16 mouse cellular contexts compared by ENCODE assay signal in the genomic region with DNA sequence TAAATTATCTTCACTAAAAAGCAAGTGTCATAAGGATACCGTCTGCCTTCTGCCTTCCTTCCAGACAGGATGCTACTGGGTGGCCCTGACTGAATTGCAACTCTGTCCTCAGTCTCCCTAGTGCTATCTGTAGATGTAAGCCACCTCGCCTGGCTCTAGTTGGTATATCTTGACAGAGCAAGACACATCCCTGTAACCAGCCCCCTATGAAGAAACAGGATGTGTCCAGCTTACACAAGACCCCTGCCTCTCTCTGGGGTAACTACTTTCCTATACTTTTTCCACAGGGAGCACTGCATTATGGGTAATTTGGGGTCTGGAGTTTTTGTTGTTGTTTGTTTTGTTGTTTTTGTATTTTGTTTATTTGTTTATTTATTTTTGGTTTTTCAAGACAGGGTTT.
A peak's percentile ranks its signal among the peaks of the same experiment; 100 is the strongest.
DNase-seq lines count a peak whose midpoint lies in the region; ATAC-seq lines count a peak whose summit lies in the region.
"Had no signal": no experiment of that assay in that cellular context is flagged by ENCODE, and none has a peak within 500 bp of the region (broad histone marks: within the 10 kb centered on the region; RNA-seq: fewer than 3 reads in every experiment).

No protein-coding gene starts in this region.

- DNase-seq in cerebellum, adult 11-12 months: peak; percentile 8
- no peak for DNase-seq in kidney, postnatal 25 days
- DNase-seq in embryo, embryonic 10.5 days (ENCODE audit: low spot score): no peak
- DNase-seq: adrenal gland, adult 2 months; adrenal gland, postnatal 10 days; adrenal gland, postnatal 36 days; cerebellum, adult 11 months; cerebellum, adult 2 months; cerebellum, adult 9-10 months; cerebellum, postnatal 10 days; cerebellum, postnatal 25 days; embryo, embryonic 11 days had no signal

- no peak for ATAC-seq in cerebellum, adult (ENCODE audit: insufficient number of reproducible peaks, low FRiP score, low TSS enrichment)
- peak; percentile 17; the same call in 1 of the 2 replicates for ATAC-seq in megakaryocyte, adult 5-6 weeks (ENCODE audit: poor library complexity, severe bottlenecking)
- ATAC-seq: forebrain, embryonic 14.5 days; forebrain, embryonic 16.5 days had no signal
